Mouse (Mus musculus) forebrain, postnatal 0 days (tissue): ENCODE results near the gene Gm45716. TPM values are rescaled to one million over a fixed set of nuclear protein-coding genes. Genes with fewer than 3 reads are reported as not detected.

Experiments
- ATAC-seq: fragments of 200-750 bp; cut with Nextera tagmentation; 2 replicates; pipeline ENCODE4 v1.8.0; 2017; ENCODE audit warnings: mild to moderate bottlenecking, moderate library complexity
- DNase-seq: peaks from one replicate; pipeline ENCODE4 v3.0.0-alpha.2; 2015
- H3K27ac ChIP-seq: fragments of 300-500 bp; sonication (generic); 2 replicates; pipeline ENCODE4 v1.5.1; 2014; ENCODE audit warnings: low read depth, mild to moderate bottlenecking, antibody characterized with exemption, low read length, moderate library complexity, mixed read lengths
- H3K27me3 ChIP-seq: fragments of 300-500 bp; sonication (generic); 2 replicates; pipeline ENCODE4 v1.6.1; 2014; ENCODE audit warnings: mild to moderate bottlenecking, low read length, mixed read lengths; ENCODE audit not compliant: insufficient read depth
- H3K36me3 ChIP-seq: fragments of 300-500 bp; sonication (generic); 2 replicates; pipeline ENCODE4 v1.6.1; 2014; ENCODE audit warnings: mild to moderate bottlenecking, moderate library complexity; ENCODE audit not compliant: insufficient read depth
- H3K4me1 ChIP-seq: fragments of 300-500 bp; sonication (generic); 2 replicates; pipeline ENCODE4 v1.6.1; 2014; ENCODE audit warnings: antibody characterized with exemption; ENCODE audit not compliant: insufficient read depth
- H3K4me2 ChIP-seq: fragments of 300-500 bp; sonication (generic); 2 replicates; pipeline ENCODE4 v1.6.1; 2014; ENCODE audit warnings: low read depth, mild to moderate bottlenecking, moderate library complexity
- H3K4me3 ChIP-seq: fragments of 300-500 bp; sonication (generic); 2 replicates; pipeline ENCODE4 v1.5.1; 2014; ENCODE audit warnings: low read depth, low read length, mixed read lengths
- H3K9ac ChIP-seq: fragments of 300-500 bp; sonication (generic); 2 replicates; pipeline ENCODE4 v1.6.1; 2014; ENCODE audit warnings: mild to moderate bottlenecking
- H3K9me3 ChIP-seq: fragments of 300-500 bp; sonication (generic); 2 replicates; pipeline ENCODE4 v1.6.1; 2016; ENCODE audit warnings: low read length
- CTCF ChIP-seq: sonication (generic); IDR thresholded peaks from 2 replicates; pipeline ENCODE4 v1.5.1; 2016; ENCODE audit warnings: antibody characterized with exemption, control low read depth, low read depth
- WGBS: fragments of 180-500 bp; shearing (Covaris S2); extraction: QIAGEN DNeasy Blood & Tissue Kit; methylation state at CpG from one replicate; pipeline ENCODE4 v1.1.7; 2014; 5-methylcytosine and 5-hydroxymethylcytosine counted together
- polyA plus RNA-seq: library from polyadenylated mRNA; unstranded; fragments of >200 nt; fragmentation: Nextera tagmentation; extraction: Ambion mirVana; gene quantifications from 2 replicates; pipeline ENCODE4 v1.2.1, GENCODE M21; 2015
- total RNA-seq: library from RNA; depleted of rRNA; stranded (reverse); fragments of >200 nt; gene quantifications from 2 replicates; pipeline ENCODE4 v1.2.3, GENCODE M21; 2014; rRNA removed

Gm45716 gene
- total and polyA plus RNA-seq, 2 experiments from 2014 or later: 12.0 to 24.7 TPM

GRCm38 (mm10) chr11:90294622-90295021 lies 107.1 kb downstream of the Gm45716 start:
- Histone ChIP-seq H3K9ac (no peak overlapping the region), H3K4me3 (no peak overlapping the region), H3K27ac (no peak overlapping the region), H3K4me1 (no peaks in the 10 kb centered on the region), H3K36me3 (no peaks in the 10 kb centered on the region), H3K4me2 (no peak overlapping the region), H3K9me3 (no peaks in the 10 kb centered on the region), H3K27me3 (no peaks in the 10 kb centered on the region)
- 90% methylated on average over 2 of the region's 2 CpGs for WGBS
- DNase-seq (no peak), ATAC-seq (no peak)
- no peak for TF ChIP-seq CTCF

Other genes starting within 250 kb of the Gm45716 start
- 0.52 and 0.62 TPM in 2 replicates for gene Pctp, start 184.8 kb upstream of the Gm45716 start, total RNA-seq
- 0.60 and 0.99 TPM in 2 replicates for gene Pctp, start 184.8 kb upstream of the Gm45716 start, polyA plus RNA-seq
- 7.7 and 13.5 TPM in 2 replicates for gene Tmem100, start 157.3 kb upstream of the Gm45716 start, total RNA-seq
- 8.8 and 11.3 TPM in 2 replicates for gene Tmem100, start 157.3 kb upstream of the Gm45716 start, polyA plus RNA-seq
- 151 and 161 TPM in 2 replicates for gene Mmd, start 61.8 kb downstream of the Gm45716 start, total RNA-seq
- gene Mmd, start 61.8 kb downstream of the Gm45716 start, polyA plus RNA-seq: 105 and 119 TPM in 2 replicates
- 5.7 and 6.8 TPM in 2 replicates for gene Hlf, start 203.2 kb downstream of the Gm45716 start, total RNA-seq
- 5.5 and 9.7 TPM in 2 replicates for gene Hlf, start 203.2 kb downstream of the Gm45716 start, polyA plus RNA-seq